Mouse (Mus musculus) liver, postnatal 0 days (tissue): Measurements from ENCODE around the gene Fam89b. TPM values are rescaled to one million over a fixed set of nuclear protein-coding genes. Genes with fewer than 3 reads are reported as not detected.

Source experiments
- ATAC-seq: fragments of 200-750 bp; cut with Nextera tagmentation; 2 replicates; pipeline ENCODE4 v1.8.0; 2017; ENCODE audit warnings: mild to moderate bottlenecking, moderate library complexity
- DNase-seq: peaks from one replicate; pipeline ENCODE4 v3.0.0-alpha.2; 2016
- H3K27ac ChIP-seq: fragments of 300-500 bp; sonication (generic); 2 replicates; pipeline ENCODE4 v1.5.1; 2014; ENCODE audit warnings: antibody characterized with exemption, moderate library complexity, mild to moderate bottlenecking, low read depth
- H3K27me3 ChIP-seq: fragments of 300-500 bp; sonication (generic); 2 replicates; pipeline ENCODE4 v1.6.1; 2014; ENCODE audit warnings: low read length, control low read depth, mixed read lengths; ENCODE audit not compliant: insufficient read depth
- H3K36me3 ChIP-seq: fragments of 300-500 bp; sonication (generic); replicated peaks from 2 replicates; pipeline ENCODE4 v1.6.1; 2014; ENCODE audit warnings: mild to moderate bottlenecking, control low read depth, low read length, moderate library complexity, mixed read lengths; ENCODE audit not compliant: insufficient read depth
- H3K4me1 ChIP-seq: fragments of 300-500 bp; sonication (generic); 2 replicates; pipeline ENCODE4 v1.6.1; 2014; ENCODE audit warnings: antibody characterized with exemption, mild to moderate bottlenecking, control low read depth; ENCODE audit not compliant: insufficient read depth
- H3K4me2 ChIP-seq: fragments of 300-500 bp; sonication (generic); 2 replicates; pipeline ENCODE4 v1.6.1; 2014; ENCODE audit warnings: low read depth, mild to moderate bottlenecking, low read length, moderate library complexity, mixed read lengths
- H3K4me3 ChIP-seq: fragments of 300-500 bp; sonication (generic); 2 replicates; pipeline ENCODE4 v1.5.1; 2014; ENCODE audit warnings: low read depth, low read length
- H3K9ac ChIP-seq: fragments of 300-500 bp; sonication (generic); replicated peaks from 2 replicates; pipeline ENCODE4 v1.6.1; 2014; ENCODE audit warnings: mild to moderate bottlenecking, moderate library complexity
- H3K9me3 ChIP-seq: fragments of 300-500 bp; sonication (generic); 2 replicates; pipeline ENCODE4 v1.6.1; 2016; ENCODE audit warnings: mild to moderate bottlenecking, control low read depth, low read length, mixed read lengths
- CTCF ChIP-seq: sonication (generic); IDR thresholded peaks from 2 replicates; pipeline ENCODE4 v1.5.1; 2016; ENCODE audit warnings: antibody characterized with exemption, low read depth
- EP300 ChIP-seq: IDR thresholded peaks from 2 replicates; pipeline ENCODE4 v1.6.1; 2016; ENCODE audit warnings: antibody characterized with exemption, low read depth, mild to moderate bottlenecking
- WGBS: fragments of 180-500 bp; shearing (Covaris S2); extraction: QIAGEN DNeasy Blood & Tissue Kit; methylation state at CpG from one replicate; pipeline ENCODE4 v1.1.7; 2014; ENCODE audit not compliant: insufficient replicate concordance; 5-methylcytosine and 5-hydroxymethylcytosine counted together
- polyA plus RNA-seq: library from polyadenylated mRNA; unstranded; fragments of >200 nt; fragmentation: Nextera tagmentation; extraction: Ambion mirVana; gene quantifications from 2 replicates; pipeline ENCODE4 v1.2.1, GENCODE M21; 2015

The Fam89b gene
- polyA plus RNA-seq, 1 experiment from 2014 or later, result 28.9 TPM

DNA sequence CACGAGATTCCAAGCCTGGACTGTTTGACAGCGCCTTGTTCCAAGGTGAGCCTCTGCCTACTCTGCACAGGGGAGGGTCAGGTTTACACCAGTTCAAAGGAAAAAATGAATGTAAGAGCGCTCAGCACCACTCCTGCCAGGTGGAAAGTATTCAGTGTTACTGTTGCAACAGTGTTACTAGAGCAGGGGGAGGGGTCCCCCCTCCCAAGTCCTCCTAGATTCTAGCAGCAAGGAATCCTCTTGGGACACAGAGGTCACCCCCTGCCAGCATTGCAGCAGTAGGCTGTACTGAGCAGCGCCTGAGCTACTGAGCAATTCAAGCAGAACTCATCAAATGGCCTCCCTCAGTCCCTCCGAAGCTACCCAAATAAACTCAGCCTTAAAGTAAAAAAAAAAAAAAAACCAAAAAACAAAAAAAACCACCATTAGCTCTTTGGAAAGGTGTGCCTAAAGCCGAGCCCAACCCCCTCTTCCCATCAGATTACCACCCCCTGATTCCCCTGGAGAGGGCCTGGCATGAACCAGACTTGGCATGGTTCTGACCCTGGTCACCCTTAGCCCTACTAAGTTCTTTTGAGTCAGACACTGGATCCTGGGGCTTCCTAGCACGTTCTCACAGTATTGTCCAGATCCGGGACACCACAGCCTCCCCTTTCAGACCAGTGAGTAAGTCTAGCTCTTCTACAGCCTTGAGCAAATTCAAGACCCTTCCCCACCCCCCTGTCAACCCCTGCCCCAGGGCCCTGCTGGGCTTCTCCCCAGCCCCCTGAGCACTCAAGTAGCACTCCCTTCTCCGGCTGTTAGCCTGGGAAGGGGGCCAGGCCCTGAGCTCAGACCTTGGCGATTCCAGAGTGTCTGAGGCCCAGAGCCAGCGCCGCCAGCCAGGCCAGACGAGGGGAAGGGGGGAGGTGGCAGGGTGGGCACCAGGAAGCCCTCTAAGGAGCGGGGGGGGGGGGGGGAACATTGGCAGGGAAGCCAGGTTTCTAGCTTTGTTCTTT is 11.2 kb upstream of the Fam89b start, which contains the start of gene Ltbp3:
Gene Ltbp3, plus strand, starts transcription at position 585 of the 998 bp plus-strand sequence.
- TF ChIP-seq EP300 (no peak), CTCF (no peak)
- 59% methylated on average over 13 of the region's 14 CpGs for whole genome bisulfite sequencing
- Histone ChIP-seq H3K4me1 (peaks cover 6% of the 10 kb centered on the region), H3K4me2 (peak within 1 kb of the TSS; percentile 69), H3K27ac (no peak within 1 kb of the TSS), H3K9ac (peak within 1 kb of the TSS; percentile 43), H3K4me3 (peak within 1 kb of the TSS; percentile 50), H3K27me3 (peaks cover 67% of the 10 kb centered on the region), H3K9me3 (no peaks in the 10 kb centered on the region), H3K36me3 (no peaks in the 10 kb centered on the region)
- DNase-seq (no peak), ATAC-seq (no peak)

DNA sequence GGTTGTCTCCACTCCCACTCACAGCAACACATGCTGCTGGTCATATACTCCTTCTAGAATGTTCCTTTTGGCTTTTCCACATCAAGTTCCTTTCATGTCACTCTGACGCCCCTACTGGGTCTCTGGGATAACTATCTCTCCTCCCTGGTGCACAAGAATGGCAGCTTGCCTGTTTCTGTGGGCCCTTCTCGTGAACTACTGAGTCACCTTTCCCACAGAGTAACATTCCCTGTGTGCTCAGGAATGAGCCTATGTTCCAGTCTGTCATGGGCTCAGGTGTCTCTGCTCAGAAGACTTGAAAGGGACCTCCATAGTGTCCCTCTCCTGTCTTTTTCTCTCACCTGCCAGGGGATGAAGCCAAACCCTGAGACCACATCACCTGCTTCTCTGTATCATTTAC is 10.0 kb upstream of the Fam89b start:
- peaks cover 2% of the 10 kb centered on the region; the same call in 1 of the 2 replicates for H3K4me1 ChIP-seq
- no peak overlapping the region for H3K9ac ChIP-seq
- no peak overlapping the region for H3K4me2 ChIP-seq
- H3K36me3 ChIP-seq, result no peaks in the 10 kb centered on the region
- 49% methylated on average over 2 of the region's 2 CpGs for WGBS
- peaks cover 56% of the 10 kb centered on the region for H3K27me3 ChIP-seq
- DNase-seq (no peak), ATAC-seq (no peak)
- no peaks in the 10 kb centered on the region for H3K9me3 ChIP-seq
- H3K27ac ChIP-seq, result no peak overlapping the region
- H3K4me3 ChIP-seq, result no peak overlapping the region
- TF ChIP-seq EP300, result no peak
- TF ChIP-seq CTCF, result no peak

DNA sequence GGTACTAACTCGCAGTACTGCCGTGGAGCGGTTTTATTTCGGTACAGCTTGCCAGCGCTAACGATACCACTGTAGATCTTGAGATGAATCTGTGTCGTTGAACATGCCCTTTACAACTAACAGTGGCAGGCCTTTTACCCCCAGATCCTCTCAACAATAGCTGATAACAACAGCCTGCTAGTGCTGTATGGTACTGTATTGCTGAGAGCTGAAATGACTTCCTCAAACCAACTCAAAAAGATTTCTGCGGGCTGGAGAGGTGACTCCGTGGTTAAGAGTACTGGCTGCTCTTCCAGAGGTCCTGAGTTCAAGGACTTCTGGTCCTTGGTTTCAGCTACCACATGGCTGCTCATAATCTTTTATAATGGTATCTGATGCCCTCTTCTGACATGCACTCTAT is 4.9 kb upstream of the Fam89b start:
- ATAC-seq (no peak), DNase-seq (no peak)
- Histone ChIP-seq H3K27ac (no peak overlapping the region), H3K4me3 (no peak overlapping the region), H3K9me3 (no peaks in the 10 kb centered on the region), H3K36me3 (no peaks in the 10 kb centered on the region; the same call in 1 of the 2 replicates), H3K27me3 (peaks cover 8% of the 10 kb centered on the region), H3K9ac (no peak overlapping the region), H3K4me2 (no peak overlapping the region), H3K4me1 (peaks cover 20% of the 10 kb centered on the region)
- TF ChIP-seq EP300, result no peak
- no peak for TF ChIP-seq CTCF
- 65% methylated on average over 9 of the region's 9 CpGs for WGBS

GRCm38 (mm10) chr19:5731264-5731978 is 2.0 kb upstream of the Fam89b start:
- H3K36me3 ChIP-seq, result no peaks in the 10 kb centered on the region; the same call in 1 of the 2 replicates
- peak; percentile 93 for DNase-seq
- H3K9me3 ChIP-seq, result no peaks in the 10 kb centered on the region
- TF ChIP-seq EP300 (peak; percentile 36; the same call in 1 of the 2 replicates), CTCF (no peak)
- ATAC-seq, result peak; percentile 80
- H3K4me3 ChIP-seq, result peak overlapping the region; percentile 62
- H3K4me1 ChIP-seq, result peaks cover 40% of the 10 kb centered on the region
- 0 out of 2 replicates have a peak overlapping the region, but pooled peaks have one; percentile 5 for H3K27ac ChIP-seq
- H3K9ac ChIP-seq, result peak overlapping the region; percentile 67
- under 1% methylated on average over 47 of the region's 47 CpGs for WGBS
- H3K4me2 ChIP-seq, result peak overlapping the region; percentile 95
- peaks cover 1% of the 10 kb centered on the region; the same call in 1 of the 2 replicates for H3K27me3 ChIP-seq

GRCm38 (mm10) chr19:5730314-5731186 is 1.1 kb upstream of the Fam89b start:
- no peak overlapping the region for H3K27ac ChIP-seq
- H3K9ac ChIP-seq, result peak overlapping the region; percentile 67
- peak overlapping the region; percentile 62 for H3K4me3 ChIP-seq
- TF ChIP-seq EP300 (no peak), CTCF (no peak)
- peaks cover 40% of the 10 kb centered on the region for H3K4me1 ChIP-seq
- H3K9me3 ChIP-seq, result no peaks in the 10 kb centered on the region
- ATAC-seq (no peak), DNase-seq (no peak)
- no peaks in the 10 kb centered on the region; the same call in 1 of the 2 replicates for H3K36me3 ChIP-seq
- H3K27me3 ChIP-seq, result no peaks in the 10 kb centered on the region
- 75% methylated on average over 29 of the region's 29 CpGs for WGBS
- H3K4me2 ChIP-seq, result peak overlapping the region; percentile 95
